Mouse (Mus musculus) bone marrow macrophage, adult 2 months (primary cell): ENCODE data around the gene Pde4d. TPM values are rescaled to one million over a fixed set of nuclear protein-coding genes. Genes with fewer than 3 reads are reported as not detected.

Source experiments
- H3K27ac ChIP-seq: 2 replicates; pipeline ENCODE4 v1.5.1; 2012; ENCODE audit warnings: low read depth, low read length; ENCODE audit not compliant: insufficient read depth
- H3K4me1 ChIP-seq: 2 replicates; pipeline ENCODE4 v1.6.1; 2012; ENCODE audit warnings: low read length; ENCODE audit not compliant: control insufficient read depth, insufficient read depth
- H3K4me3 ChIP-seq: 2 replicates; pipeline ENCODE4 v1.5.1; 2012; ENCODE audit warnings: mild to moderate bottlenecking, low read length, moderate library complexity; ENCODE audit not compliant: insufficient read depth
- CTCF ChIP-seq: IDR thresholded peaks from 2 replicates; pipeline ENCODE4 v1.5.1; 2012; ENCODE audit warnings: low read depth, mild to moderate bottlenecking, low read length, moderate library complexity
- POLR2A ChIP-seq: IDR thresholded peaks from 2 replicates; pipeline ENCODE4 v1.6.1; 2012; ENCODE audit warnings: mild to moderate bottlenecking, low read depth, low read length, borderline replicate concordance
- polyA plus RNA-seq: library from polyadenylated mRNA; stranded (reverse); fragments of >200 nt; gene quantifications from 2 replicates; pipeline ENCODE4 v1.2.4, GENCODE M21; 2012; ENCODE audit not compliant: missing spikeins, insufficient read depth, insufficient read length

The Pde4d gene
- polyA plus RNA-seq, 1 experiment = 1.8 TPM

DNA sequence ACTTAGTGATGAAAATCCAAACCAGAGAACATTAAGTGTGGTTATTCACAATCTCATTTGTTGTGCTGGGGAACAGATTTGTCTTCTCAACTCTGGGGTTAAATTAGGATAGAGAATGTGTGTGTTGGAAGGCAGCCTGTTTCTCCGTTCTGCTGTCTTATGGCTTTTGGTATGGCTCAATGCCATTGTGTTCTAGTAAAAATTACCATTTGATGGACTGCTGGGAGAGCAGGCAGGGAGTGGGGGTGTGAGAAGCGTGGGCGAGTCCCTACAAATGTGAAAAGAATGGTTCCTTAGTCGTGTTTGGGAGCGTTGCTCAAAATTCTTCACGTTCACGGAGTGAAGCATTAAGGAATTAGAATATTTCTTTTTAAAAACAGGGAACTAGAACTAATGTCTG is 597.4 kb downstream of the Pde4d start:
- no peak overlapping the region for H3K4me3 ChIP-seq
- TF ChIP-seq POLR2A = no peak
- TF ChIP-seq CTCF = no peak
- no peak overlapping the region for H3K27ac ChIP-seq
- peaks cover 2% of the 10 kb centered on the region; the same call in 1 of the 2 replicates for H3K4me1 ChIP-seq

DNA sequence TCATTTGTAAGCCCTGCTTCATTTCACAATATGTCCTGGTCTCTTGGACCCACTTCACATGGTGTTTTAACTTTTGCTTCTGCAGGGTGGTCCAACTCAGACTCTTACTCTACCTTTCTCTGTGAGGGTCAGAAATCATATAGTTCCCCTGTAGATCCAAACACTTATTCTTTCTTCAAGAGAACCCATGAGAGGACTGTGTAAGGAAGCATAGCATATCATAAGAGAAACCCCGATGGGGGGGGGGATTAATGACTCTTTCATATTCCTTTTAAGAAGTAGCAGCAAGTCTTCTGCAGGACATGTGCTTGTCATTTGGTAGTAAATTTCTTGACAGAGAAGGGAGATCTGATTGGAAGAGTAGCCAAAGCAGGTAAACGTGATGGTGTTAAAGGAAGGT is 603.1 kb downstream of the Pde4d start:
- TF ChIP-seq CTCF = no peak
- no peak for TF ChIP-seq POLR2A
- H3K27ac ChIP-seq = no peak overlapping the region
- H3K4me3 ChIP-seq = no peak overlapping the region

DNA sequence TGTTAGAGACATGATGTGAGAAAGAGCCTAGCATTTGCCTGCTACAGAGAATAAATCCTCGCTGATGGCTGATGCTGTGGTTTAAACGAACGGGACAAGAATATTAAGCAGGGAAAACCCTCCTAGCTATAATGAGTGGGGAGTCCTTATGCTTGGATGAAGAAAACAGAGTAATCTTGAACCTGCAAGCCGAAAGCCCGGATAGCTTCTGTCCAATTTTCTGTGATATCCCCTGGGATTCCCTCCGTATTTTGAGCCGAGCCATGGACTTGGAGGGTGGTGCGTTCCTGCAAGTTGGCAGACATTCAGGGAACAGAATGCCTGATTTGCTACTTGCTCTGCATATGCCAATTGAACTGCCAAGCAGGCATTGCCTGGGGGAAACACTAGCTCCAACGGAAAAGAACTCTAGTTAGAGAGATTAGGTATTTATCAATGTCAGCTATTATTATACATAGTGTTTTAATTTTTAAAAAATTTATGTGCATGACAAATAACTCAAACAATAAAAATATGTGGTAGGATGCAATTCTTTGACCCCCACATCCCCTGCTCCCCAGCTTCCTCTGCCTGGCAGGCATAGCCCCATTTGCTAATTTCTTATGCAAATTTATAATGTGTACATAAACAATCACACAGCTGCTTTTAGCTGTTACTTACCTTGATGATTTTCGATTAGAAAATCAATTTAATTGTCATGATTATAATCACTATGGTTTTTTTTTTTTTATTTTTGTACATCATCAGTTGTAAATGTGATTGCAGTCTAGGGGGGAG is 603.7 kb downstream of the Pde4d start:
- H3K4me1 ChIP-seq = no peaks in the 10 kb centered on the region
- TF ChIP-seq POLR2A (no peak), CTCF (no peak)
- H3K4me3 ChIP-seq = no peak overlapping the region
- H3K27ac ChIP-seq = no peak overlapping the region

More for the DNA sequence above, 603.1 kb downstream of the Pde4d start:
- H3K4me1 ChIP-seq = no peaks in the 10 kb centered on the region

DNA sequence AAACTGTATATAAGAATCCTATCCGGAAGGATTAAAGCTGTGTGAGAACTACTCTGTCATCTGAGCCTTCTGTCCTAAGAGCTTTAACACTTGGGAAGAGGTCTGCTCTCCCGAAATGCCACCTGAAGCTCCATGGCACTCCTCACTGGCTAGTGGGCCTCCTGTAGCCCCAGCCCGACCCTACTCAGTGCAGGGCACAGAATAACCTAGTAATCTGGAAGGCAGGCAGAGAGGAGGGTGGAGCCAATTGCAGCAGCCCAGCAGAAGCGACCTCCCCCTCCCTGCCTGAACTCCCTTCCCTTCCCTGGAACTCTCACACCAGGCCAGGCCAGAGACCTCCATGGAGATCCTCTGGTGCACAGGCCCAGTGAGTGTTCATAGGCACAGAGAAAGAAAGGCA is 608.3 kb downstream of the Pde4d start:
- no peak for TF ChIP-seq CTCF
- TF ChIP-seq POLR2A = no peak

DNA sequence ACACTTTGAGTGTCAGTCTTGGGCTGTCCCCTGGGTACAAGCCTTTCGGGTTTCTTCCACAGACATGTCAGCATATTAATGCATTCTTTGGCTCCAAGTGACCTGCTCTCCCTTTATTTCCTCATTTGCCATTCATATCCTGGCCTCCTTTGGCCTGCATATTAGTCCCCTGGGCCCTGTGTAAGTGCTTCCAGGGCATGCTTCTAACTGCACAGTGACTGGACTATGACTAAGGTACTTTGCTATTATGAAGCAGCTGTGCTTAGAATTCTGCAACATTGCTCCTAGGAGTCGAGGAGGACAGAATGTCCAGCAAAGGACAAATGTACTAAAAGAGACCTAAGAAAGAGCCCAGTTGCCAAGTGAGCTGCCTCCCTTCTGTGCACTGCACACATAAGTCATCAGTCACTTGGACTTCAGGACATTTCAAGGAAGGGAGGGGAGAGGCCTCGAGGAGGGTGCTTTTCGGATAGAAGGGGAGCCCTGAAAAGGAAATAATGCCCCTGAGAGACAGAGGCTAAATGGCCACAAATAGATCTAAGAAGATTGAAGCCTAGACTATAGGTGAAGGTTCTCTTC is 616.9 kb downstream of the Pde4d start:
- H3K4me3 ChIP-seq = no peak overlapping the region
- no peak for TF ChIP-seq CTCF
- no peak for TF ChIP-seq POLR2A
- H3K4me1 ChIP-seq = no peaks in the 10 kb centered on the region
- H3K27ac ChIP-seq = no peak overlapping the region

More for the DNA sequence above, 608.3 kb downstream of the Pde4d start:
- H3K4me1 ChIP-seq = no peaks in the 10 kb centered on the region
- H3K4me3 ChIP-seq = no peak overlapping the region
- H3K27ac ChIP-seq = no peak overlapping the region

DNA sequence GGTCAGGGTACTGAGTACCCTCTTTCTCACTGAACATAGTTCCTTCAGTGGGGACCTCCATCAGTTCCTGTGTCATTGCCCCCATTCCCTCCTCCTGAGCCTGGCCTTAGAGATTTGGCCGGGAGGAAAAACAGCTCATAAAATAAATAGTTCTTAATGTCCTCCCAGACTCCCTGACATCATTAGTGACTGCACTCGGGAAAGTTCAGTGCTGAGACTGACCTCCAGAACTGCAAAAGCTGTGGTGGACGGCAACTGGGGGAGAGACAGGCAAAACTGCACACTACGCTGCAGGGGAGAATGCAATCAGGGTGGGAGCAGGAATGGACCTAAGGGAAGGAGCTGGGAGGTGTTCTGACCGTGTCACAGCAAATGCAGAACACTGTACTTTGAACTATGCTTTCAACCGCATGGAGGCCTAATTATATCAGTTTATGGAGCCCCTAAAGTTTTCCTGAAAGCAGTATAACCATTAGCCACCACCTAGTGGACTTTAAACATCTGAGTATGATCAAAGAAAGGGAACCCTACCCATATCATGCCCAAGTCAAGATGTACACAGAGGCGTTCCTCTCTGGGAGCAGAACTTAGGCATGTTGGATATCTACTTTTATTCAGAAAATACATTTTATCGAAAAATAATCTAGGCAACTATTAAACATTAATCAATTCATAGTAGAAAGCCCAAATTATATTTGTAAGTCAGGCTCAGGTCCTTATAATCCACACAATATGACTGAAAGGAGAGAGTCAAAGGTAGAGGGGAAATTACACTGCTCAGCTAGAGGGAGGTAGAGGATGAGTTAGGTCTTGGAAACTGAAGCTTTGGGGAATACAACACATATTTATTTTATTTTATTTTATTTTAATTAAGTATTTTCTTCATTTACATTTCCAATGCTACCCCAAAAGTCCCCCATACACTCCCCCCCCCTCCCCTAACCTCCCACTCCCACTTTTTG is 618.8 kb downstream of the Pde4d start:
- TF ChIP-seq CTCF = no peak
- TF ChIP-seq POLR2A = no peak
- Histone ChIP-seq H3K4me3 (no peak overlapping the region), H3K4me1 (no peaks in the 10 kb centered on the region), H3K27ac (no peak overlapping the region)

DNA sequence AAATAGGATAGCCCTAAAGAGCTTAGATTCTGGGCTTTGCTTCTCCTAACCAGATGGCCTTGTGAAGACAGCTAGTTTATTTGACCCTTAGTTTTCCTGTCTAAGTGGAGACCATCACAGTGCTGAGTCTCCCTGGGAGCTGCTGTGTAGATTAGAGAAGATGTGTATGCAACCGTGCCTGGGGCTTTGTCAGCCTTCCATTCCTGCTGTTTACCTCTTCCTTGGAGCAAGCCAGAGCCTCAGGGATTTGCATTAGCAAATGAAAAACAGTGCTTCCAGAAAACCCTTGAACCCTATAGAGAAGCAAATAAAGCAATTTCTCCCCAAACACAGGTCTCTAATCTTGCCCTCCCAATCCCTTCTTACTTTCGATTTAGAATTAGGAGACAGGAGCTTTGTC is 623.6 kb downstream of the Pde4d start:
- H3K27ac ChIP-seq = no peak overlapping the region
- H3K4me1 ChIP-seq = no peaks in the 10 kb centered on the region
- TF ChIP-seq POLR2A (no peak), CTCF (no peak)
- H3K4me3 ChIP-seq = no peak overlapping the region

DNA sequence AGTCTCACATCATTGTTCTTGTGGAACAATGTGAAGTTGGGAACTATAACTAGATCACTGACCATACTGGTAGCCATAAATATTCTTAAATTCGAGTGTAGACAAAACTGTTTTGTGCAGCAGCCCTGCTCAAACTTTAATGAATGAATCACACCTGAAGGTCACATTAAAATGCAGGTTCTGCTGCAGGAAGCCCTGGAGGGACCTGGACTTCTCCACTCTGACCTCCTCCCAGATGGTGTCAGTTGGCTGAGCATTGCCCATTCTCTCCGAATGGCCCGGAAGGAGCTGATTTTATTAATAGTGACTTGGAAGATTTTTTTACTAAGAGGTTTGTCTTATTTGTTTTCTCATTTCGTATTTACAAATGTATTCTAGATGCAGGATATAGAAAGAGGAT is 624.3 kb downstream of the Pde4d start:
- Histone ChIP-seq H3K27ac (no peak overlapping the region), H3K4me1 (no peaks in the 10 kb centered on the region), H3K4me3 (no peak overlapping the region)
- no peak for TF ChIP-seq POLR2A
- no peak for TF ChIP-seq CTCF

DNA sequence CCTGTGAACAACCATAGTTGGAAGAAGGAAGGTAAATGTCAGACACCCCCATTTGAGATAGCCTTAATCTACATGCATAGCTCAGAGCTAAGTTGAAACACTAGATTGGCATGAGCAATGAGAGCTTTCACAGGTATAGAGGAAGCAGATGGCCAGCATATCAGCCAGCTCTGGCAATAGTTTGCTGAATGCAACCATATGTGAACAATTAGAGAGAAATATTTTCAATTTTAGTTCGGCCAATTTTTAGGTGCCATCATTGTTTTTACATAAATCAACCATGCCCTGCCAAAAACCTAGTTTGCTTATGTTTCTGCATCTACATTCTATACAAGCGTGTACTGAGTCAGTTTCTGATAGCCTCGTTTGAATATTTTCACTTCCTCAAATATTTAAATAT is 642.9 kb downstream of the Pde4d start:
- no peak overlapping the region for H3K27ac ChIP-seq
- no peaks in the 10 kb centered on the region for H3K4me1 ChIP-seq
- TF ChIP-seq CTCF = no peak
- no peak for TF ChIP-seq POLR2A
- no peak overlapping the region for H3K4me3 ChIP-seq

DNA sequence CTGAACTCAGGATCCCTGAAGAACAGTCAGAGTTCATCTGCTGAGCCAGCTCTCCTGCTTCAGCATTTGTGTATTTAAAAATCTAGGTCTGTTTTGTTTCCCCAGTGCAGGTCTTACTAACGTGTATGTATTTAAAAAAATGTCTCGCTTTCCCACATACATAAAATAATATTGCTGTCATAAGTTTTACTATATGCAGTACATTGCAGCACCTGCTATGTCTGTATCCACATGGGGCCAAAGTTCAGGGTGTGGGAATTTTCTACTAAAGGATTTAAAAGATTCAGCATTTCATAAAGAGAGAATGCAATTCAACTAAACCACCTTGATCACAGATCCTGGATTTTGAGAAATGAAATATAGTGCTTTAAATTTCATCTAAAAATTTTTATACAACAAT is 646.9 kb downstream of the Pde4d start:
- no peak overlapping the region for H3K4me3 ChIP-seq
- H3K4me1 ChIP-seq = no peaks in the 10 kb centered on the region
- TF ChIP-seq CTCF (no peak), POLR2A (no peak)
- H3K27ac ChIP-seq = no peak overlapping the region
